Mouse (Mus musculus): ENCODE results near the gene M1ap. TPM values are rescaled to one million over a fixed set of nuclear protein-coding genes. Genes with fewer than 3 reads are reported as not detected.

Gene M1ap
- total and polyA plus RNA-seq, 2 experiments from 2014 or later, result 0.16 to 0.38 TPM

DNA sequence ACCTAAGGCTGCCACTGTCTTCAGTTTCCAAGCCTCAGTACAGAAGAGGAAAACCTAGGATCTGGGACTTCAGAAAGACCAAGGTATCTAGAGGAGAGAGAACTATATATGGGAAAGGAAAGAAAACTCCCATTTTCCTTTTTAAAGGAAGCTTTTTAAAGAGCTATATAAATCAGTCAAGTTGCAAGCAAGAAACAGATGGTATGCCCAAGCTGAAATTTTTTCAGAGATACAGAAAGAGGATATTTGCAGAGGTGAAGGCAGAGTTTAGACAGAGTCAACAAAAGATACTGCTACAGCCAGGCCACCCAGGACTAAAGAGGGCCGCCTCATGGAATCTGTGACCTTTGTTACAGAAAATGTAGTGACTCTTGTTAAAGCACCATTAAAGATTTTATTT, 15.0 kb downstream of the M1ap start:
- Histone ChIP-seq H3K9me3 (ENCODE audit: low read length) (no peaks in the 10 kb centered on the region), H3K9ac (replicated peaks; ENCODE audit: low read length) (no peak overlapping the region), H3K27ac (no peak overlapping the region), H3K27me3 (ENCODE audit: insufficient read depth, low read length) (no peaks in the 10 kb centered on the region), H3K4me3 (ENCODE audit: low read length) (no peak overlapping the region), H3K4me1 (ENCODE audit: insufficient read depth, low read length) (no peaks in the 10 kb centered on the region), H3K4me2 (ENCODE audit: low read depth, low read length) (no peak overlapping the region), H3K36me3 (ENCODE audit: insufficient read depth, low read length) (no peaks in the 10 kb centered on the region)
- 77% methylated on average over 1 of the region's 1 CpGs for WGBS
- no peak for ATAC-seq
- no peak for TF ChIP-seq CTCF (IDR thresholded peaks at IDR 0.05; ENCODE audit: low read depth)
- DNase-seq (ENCODE audit: low spot score), result no peak

DNA sequence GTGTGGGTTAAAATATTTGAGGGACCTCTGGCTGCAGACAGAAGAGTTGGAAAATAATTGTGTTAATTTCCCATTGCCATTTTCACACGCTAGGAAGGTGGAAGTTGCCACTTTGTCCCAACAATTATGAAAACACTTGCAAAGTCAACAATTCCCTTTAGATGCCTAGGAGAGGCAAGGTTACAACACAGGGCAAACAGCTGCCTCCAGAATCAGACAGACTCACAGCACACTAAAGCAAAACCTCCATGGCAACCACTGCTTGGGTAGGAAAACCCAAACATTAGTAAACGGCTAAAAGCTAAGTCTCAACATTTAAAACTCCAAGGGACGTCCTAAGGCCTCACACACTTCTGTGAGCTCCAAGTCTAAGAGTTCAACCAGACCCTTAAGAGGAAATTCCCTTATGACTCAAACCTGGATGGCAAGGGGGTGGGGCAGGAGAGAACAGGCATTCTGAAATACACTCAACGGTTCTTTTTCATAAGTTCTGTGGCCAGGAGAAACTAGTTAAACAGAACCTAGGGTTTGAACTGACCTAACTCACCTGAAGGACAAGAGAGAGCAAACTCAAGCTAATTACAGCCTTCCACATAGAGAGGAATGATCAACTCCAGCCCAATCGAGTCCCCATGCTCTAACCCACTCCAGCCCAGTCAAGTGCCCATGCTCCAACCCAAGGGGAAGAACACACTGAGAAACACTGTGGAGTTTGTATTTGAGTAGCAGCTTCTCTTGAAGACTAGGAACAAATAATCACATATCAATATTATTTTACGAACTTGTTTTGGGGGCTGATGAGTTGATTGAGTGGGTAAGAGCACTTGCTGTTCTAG, 22.8 kb downstream of the M1ap start:
- no peak for ATAC-seq
- no peaks in the 10 kb centered on the region for H3K9me3 ChIP-seq (ENCODE audit: low read length)
- no peaks in the 10 kb centered on the region for H3K36me3 ChIP-seq (ENCODE audit: insufficient read depth, low read length)
- no peak overlapping the region for H3K27ac ChIP-seq
- H3K4me2 ChIP-seq (ENCODE audit: low read depth, low read length), result no peak overlapping the region
- no peak overlapping the region for H3K9ac ChIP-seq (replicated peaks; ENCODE audit: low read length)
- 78% methylated on average over 6 of the region's 6 CpGs for WGBS
- H3K27me3 ChIP-seq (ENCODE audit: insufficient read depth, low read length), result 0 out of 2 replicates have a peak, but pooled peaks cover 3% of the 10 kb centered on the region
- H3K4me1 ChIP-seq (ENCODE audit: insufficient read depth, low read length), result no peaks in the 10 kb centered on the region
- H3K4me3 ChIP-seq (ENCODE audit: low read length), result no peak overlapping the region
- DNase-seq (ENCODE audit: low spot score), result no peak
- no peak for TF ChIP-seq CTCF (IDR thresholded peaks at IDR 0.05; ENCODE audit: low read depth)

DNA sequence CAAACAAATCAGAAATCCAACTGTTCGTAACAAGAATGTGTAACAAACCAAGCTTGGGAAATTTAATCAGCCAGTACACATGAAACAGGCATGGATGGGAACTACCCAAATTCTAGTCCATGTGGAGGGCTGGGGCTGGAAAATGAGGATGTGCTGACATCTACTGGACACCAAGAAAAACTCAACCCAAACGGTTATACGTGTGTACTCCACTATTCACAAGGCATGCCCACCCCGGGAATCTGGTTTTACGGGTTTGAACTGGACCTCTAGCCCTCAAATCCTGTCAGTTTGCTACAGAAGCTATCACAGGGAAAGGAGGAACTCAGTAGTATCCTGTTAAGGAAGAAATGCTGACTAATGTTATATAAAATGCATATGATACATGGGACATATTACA, 24.3 kb downstream of the M1ap start:
- H3K36me3 ChIP-seq (ENCODE audit: insufficient read depth, low read length), result no peaks in the 10 kb centered on the region
- DNase-seq (ENCODE audit: low spot score) (peak; percentile 87), ATAC-seq (peak; percentile 95)
- H3K9me3 ChIP-seq (ENCODE audit: low read length), result no peaks in the 10 kb centered on the region
- H3K9ac ChIP-seq (replicated peaks; ENCODE audit: low read length), result no peak overlapping the region
- no peak overlapping the region for H3K4me2 ChIP-seq (ENCODE audit: low read depth, low read length)
- H3K27me3 ChIP-seq (ENCODE audit: insufficient read depth, low read length), result 0 out of 2 replicates have a peak, but pooled peaks cover 3% of the 10 kb centered on the region
- no peaks in the 10 kb centered on the region for H3K4me1 ChIP-seq (ENCODE audit: insufficient read depth, low read length)
- no peak overlapping the region for H3K4me3 ChIP-seq (ENCODE audit: low read length)
- peak; percentile 89 for TF ChIP-seq CTCF (IDR thresholded peaks at IDR 0.05; ENCODE audit: low read depth)
- WGBS, result 13% methylated on average over 5 of the region's 5 CpGs
- no peak overlapping the region for H3K27ac ChIP-seq

DNA sequence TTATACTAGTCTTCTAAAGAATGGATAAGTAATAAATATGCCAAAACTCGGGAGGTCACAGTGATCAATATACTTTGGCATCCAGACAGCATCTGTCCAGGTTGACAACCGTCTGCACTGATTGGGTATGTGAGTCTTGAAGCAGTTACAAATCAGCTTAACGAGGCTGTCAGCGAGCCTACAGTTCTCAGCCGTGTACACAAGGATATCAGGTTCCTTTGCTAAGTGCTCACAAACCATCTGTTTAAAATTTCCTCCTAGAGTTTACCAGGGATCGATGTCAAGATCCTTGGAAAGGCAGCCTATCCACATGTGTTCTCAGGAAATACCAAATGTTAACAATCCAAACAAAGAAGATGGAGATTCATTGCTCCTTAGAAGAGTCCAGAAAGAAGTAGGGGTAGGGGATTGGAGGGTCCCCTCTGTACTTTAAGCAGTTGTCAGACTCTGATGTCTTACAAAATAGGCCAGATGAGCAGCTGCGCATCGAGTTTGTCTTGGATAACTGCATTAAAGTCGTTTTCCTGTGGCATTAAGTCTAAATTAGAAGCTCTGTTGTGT, 40.8 kb downstream of the M1ap start:
- Histone ChIP-seq H3K9me3 (ENCODE audit: low read length) (no peaks in the 10 kb centered on the region), H3K4me2 (ENCODE audit: low read depth, low read length) (no peak overlapping the region), H3K27ac (no peak overlapping the region), H3K4me3 (ENCODE audit: low read length) (no peak overlapping the region), H3K4me1 (ENCODE audit: insufficient read depth, low read length) (no peaks in the 10 kb centered on the region), H3K27me3 (ENCODE audit: insufficient read depth, low read length) (no peaks in the 10 kb centered on the region), H3K9ac (replicated peaks; ENCODE audit: low read length) (no peak overlapping the region), H3K36me3 (ENCODE audit: insufficient read depth, low read length) (no peaks in the 10 kb centered on the region)
- WGBS, result 58% methylated on average over 9 of the region's 9 CpGs
- no peak for DNase-seq (ENCODE audit: low spot score)
- ATAC-seq, result no peak
- TF ChIP-seq CTCF (IDR thresholded peaks at IDR 0.05; ENCODE audit: low read depth), result no peak

DNA sequence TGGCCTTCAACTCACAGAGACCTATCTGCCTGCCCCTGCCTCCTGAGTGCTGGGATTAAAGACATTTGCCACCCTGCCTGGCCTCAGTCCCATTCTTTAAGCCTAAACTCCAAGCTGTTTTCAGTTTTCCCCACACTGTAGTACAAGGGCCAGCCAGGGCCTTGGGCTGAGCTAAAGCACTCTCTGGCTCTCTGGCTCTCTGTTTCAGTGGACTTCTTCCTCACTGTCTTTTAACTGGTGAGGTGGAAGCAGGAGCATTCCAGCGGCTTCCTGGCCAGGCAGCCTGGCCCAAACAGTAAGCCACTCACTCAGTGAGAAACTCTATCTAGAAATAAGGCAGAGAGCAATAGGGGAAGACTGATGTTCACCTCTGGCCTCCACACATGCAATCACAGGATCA, 47.0 kb downstream of the M1ap start:
- Histone ChIP-seq H3K4me3 (ENCODE audit: low read length) (no peak overlapping the region), H3K4me1 (ENCODE audit: insufficient read depth, low read length) (0 out of 2 replicates have a peak, but pooled peaks cover 4% of the 10 kb centered on the region), H3K9ac (replicated peaks; ENCODE audit: low read length) (no peak overlapping the region), H3K36me3 (ENCODE audit: insufficient read depth, low read length) (no peaks in the 10 kb centered on the region), H3K27ac (no peak overlapping the region), H3K9me3 (ENCODE audit: low read length) (no peaks in the 10 kb centered on the region), H3K27me3 (ENCODE audit: insufficient read depth, low read length) (no peaks in the 10 kb centered on the region), H3K4me2 (ENCODE audit: low read depth, low read length) (no peak overlapping the region)
- TF ChIP-seq CTCF (IDR thresholded peaks at IDR 0.05; ENCODE audit: low read depth), result no peak
- DNase-seq (ENCODE audit: low spot score), result no peak
- no peak for ATAC-seq
- 52% methylated on average over 1 of the region's 1 CpGs for WGBS

DNA sequence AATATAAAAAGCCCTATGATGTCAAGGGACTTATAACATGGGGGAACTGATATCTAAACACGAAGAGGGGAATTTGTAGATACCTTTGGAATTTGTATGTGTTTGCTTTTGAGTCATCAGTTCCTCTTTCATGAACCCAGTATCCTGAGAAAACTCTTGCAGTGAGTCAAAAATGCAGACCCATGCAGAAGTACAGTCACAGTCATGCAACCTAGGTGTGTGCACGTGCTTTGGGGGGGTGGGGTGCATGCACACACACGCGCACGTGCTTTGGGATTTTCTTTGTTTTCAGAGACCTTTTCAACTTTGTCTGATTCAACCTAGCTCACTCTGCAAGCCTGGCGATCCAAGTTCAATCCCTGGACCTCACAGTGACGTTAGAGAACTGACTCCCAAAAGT, 47.7 kb downstream of the M1ap start:
- no peak overlapping the region for H3K4me2 ChIP-seq (ENCODE audit: low read depth, low read length)
- 77% methylated on average over 7 of the region's 7 CpGs for WGBS
- no peaks in the 10 kb centered on the region for H3K27me3 ChIP-seq (ENCODE audit: insufficient read depth, low read length)
- H3K9ac ChIP-seq (replicated peaks; ENCODE audit: low read length), result no peak overlapping the region
- H3K4me3 ChIP-seq (ENCODE audit: low read length), result no peak overlapping the region
- no peaks in the 10 kb centered on the region for H3K36me3 ChIP-seq (ENCODE audit: insufficient read depth, low read length)
- no peaks in the 10 kb centered on the region for H3K9me3 ChIP-seq (ENCODE audit: low read length)
- no peak overlapping the region for H3K27ac ChIP-seq
- DNase-seq (ENCODE audit: low spot score) (no peak), ATAC-seq (no peak)
- H3K4me1 ChIP-seq (ENCODE audit: insufficient read depth, low read length), result 0 out of 2 replicates have a peak, but pooled peaks cover 4% of the 10 kb centered on the region
- TF ChIP-seq CTCF (IDR thresholded peaks at IDR 0.05; ENCODE audit: low read depth), result no peak
